Mouse (Mus musculus): ENCODE results near the gene Mycbpap.

Mycbpap gene

GRCm38 (mm10) chr11:94481963-94482362 is 39.6 kb downstream of the Mycbpap start:
- DNase-seq (ENCODE audit: low read depth, low spot score): no peak

- no peak for DNase-seq (ENCODE audit: low read depth, low spot score)
Measured at GRCm38 (mm10) chr11:94480382-94480781, 41.2 kb downstream of the Mycbpap start.

GRCm38 (mm10) chr11:94477651-94478050 is 43.9 kb downstream of the Mycbpap start:
- no peak for DNase-seq (ENCODE audit: low read depth, low spot score)

GRCm38 (mm10) chr11:94475722-94476121 is 45.8 kb downstream of the Mycbpap start:
- no peak for DNase-seq (ENCODE audit: low read depth, low spot score)

- no peak for DNase-seq (ENCODE audit: low read depth, low spot score)
Measured at GRCm38 (mm10) chr11:94474544-94474910, 47.0 kb downstream of the Mycbpap start.

GRCm38 (mm10) chr11:94473707-94474543 is 47.6 kb downstream of the Mycbpap start, which contains the start of gene Cacna1g:
Gene Cacna1g, minus strand, starts transcription at chr11:94474198.
- peak; percentile 80 for DNase-seq (ENCODE audit: low read depth, low spot score)

GRCm38 (mm10) chr11:94472916-94473706 is 48.4 kb downstream of the Mycbpap start:
- DNase-seq (ENCODE audit: low read depth, low spot score): no peak

GRCm38 (mm10) chr11:94472585-94472915 is 49.0 kb downstream of the Mycbpap start:
- DNase-seq (ENCODE audit: low read depth, low spot score): no peak

GRCm38 (mm10) chr11:94471740-94472584 is 49.6 kb downstream of the Mycbpap start:
- DNase-seq (ENCODE audit: low read depth, low spot score): no peak

GRCm38 (mm10) chr11:94470391-94470790 is 51.2 kb downstream of the Mycbpap start:
- no peak for DNase-seq (ENCODE audit: low read depth, low spot score)

- no peak for DNase-seq (ENCODE audit: low read depth, low spot score)
Measured at GRCm38 (mm10) chr11:94469136-94470064, 52.1 kb downstream of the Mycbpap start.

- DNase-seq (ENCODE audit: low read depth, low spot score): peak; percentile 82
Measured at GRCm38 (mm10) chr11:94468582-94469064, 52.9 kb downstream of the Mycbpap start.

GRCm38 (mm10) chr11:94466333-94466855 is 55.1 kb downstream of the Mycbpap start:
- no peak for DNase-seq (ENCODE audit: low read depth, low spot score)

GRCm38 (mm10) chr11:94464170-94464569 is 57.4 kb downstream of the Mycbpap start:
- no peak for DNase-seq (ENCODE audit: low read depth, low spot score)

GRCm38 (mm10) chr11:94461856-94462255 is 59.7 kb downstream of the Mycbpap start:
- DNase-seq (ENCODE audit: low read depth, low spot score): no peak

GRCm38 (mm10) chr11:94457001-94457400 is 64.5 kb downstream of the Mycbpap start:
- DNase-seq (ENCODE audit: low read depth, low spot score): no peak

- DNase-seq (ENCODE audit: low read depth, low spot score): no peak
Measured at GRCm38 (mm10) chr11:94456347-94456746, 65.2 kb downstream of the Mycbpap start.

- no peak for DNase-seq (ENCODE audit: low read depth, low spot score)
Measured at GRCm38 (mm10) chr11:94455161-94455820, 66.3 kb downstream of the Mycbpap start.

- DNase-seq (ENCODE audit: low read depth, low spot score): peak; percentile 64
Measured at GRCm38 (mm10) chr11:94454756-94455155, 66.8 kb downstream of the Mycbpap start.

Data from telencephalon, adult 2 months (tissue).